Mouse (Mus musculus): ENCODE data around the gene Cox7a2l. TPM values are rescaled to one million over a fixed set of nuclear protein-coding genes. Genes with fewer than 3 reads are reported as not detected.

Cox7a2l gene
- total RNA-seq, 4 experiments from 2014 or later: 158 to 179 (median 173) TPM

DNA sequence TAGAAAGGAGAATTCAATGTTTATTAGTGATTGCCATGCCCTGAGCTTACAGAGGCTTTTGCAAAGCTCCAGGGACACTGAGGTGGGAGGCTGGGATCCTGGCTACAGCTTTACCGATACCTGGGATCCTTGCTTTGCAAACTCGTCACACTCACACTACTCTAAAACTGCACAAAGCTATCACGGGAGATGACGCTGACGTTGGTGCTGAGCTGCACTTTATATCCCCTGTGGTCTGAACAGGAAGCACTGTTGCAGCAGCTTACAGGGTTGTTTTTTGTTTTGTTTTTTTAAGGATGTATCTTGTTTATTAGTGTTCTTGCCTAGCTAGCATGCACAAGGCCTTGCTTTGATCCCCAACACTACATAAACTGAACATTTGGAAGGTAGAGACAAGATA lies 63.5 kb downstream of the Cox7a2l start:
- no peak for DNase-seq (ENCODE audit: low spot score in 2 of 2)

DNA sequence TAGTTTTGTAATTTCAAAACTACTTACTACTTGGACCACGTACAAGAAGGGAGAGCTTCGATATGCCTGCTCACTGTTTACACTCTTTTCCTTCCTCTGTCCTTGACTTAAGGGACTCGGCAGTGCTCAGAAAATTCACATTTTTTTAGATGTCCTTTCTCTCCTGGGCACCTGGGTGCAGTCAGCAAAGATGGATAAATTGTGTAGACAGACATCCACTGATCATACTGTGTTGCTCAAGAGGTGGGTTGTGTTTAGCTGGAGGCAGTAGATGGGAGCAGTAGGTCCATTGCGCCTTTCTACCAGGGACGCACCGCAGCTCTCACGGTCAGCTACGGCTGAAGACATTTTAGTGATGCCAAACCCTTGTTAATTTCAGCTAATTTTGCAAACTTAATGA lies 64.7 kb downstream of the Cox7a2l start:
- no peak for DNase-seq (ENCODE audit: low spot score in 2 of 2)

Other genes with a start within 250 kb of the Cox7a2l start
- 1 to 10 TPM; 1.2 to 1.9 (median 1.6) TPM for gene Eml4, start 166.4 kb downstream of the Cox7a2l start, total RNA-seq (2022)
- gene Kcng3, start 114.6 kb upstream of the Cox7a2l start, total RNA-seq (2022): under 1 TPM in 1 of 4 experiments, not detected in 3; 0.09 TPM
- gene Mta3, start 188.8 kb upstream of the Cox7a2l start, total RNA-seq (2022): 1 to 10 TPM; 6.1 to 8.8 (median 7.3) TPM

All from gastrocnemius, adult 8-10 months (tissue).